Mouse (Mus musculus): ENCODE data around the gene Hif3a. TPM values are rescaled to one million over a fixed set of nuclear protein-coding genes. Genes with fewer than 3 reads are reported as not detected.

The Hif3a gene
- total and polyA plus RNA-seq, 3 experiments = 0.05 to 0.49 (median 0.08) TPM

- peaks cover 43 to 73% of the 10 kb centered on the region in 2 experiments for H3K36me3 ChIP-seq (replicated peaks in 1 of 2; ENCODE audit: control insufficient read depth in 1 of 2, insufficient read depth in 1 of 2, low read length in 1 of 2)
- H3K79me2 ChIP-seq (replicated peaks; ENCODE audit: control insufficient read depth, extremely low read depth, insufficient read depth, poor library complexity, severe bottlenecking) = no peaks in the 10 kb centered on the region
- H3K4me3 ChIP-seq (replicated peaks in 1 of 3; ENCODE audit: low read depth in 2 of 3, low read length in 2 of 3, poor library complexity in 1 of 3) = no peak overlapping the region
- H3K27ac ChIP-seq (ENCODE audit: insufficient read depth, low read depth) = no peak overlapping the region
- peaks cover 0 to 12% of the 10 kb centered on the region in 2 experiments; a peak in 1 of 4 replicates for H3K4me1 ChIP-seq (ENCODE audit: control insufficient read depth in 1 of 2, insufficient read depth in 2 of 2)
- dilution Hi-C loops (cut with MboI; ENCODE audit: extremely low pct_ligation_motif_present, extremely low pct_unique_long_range_greater_than_20kb, low sequenced_read_pairs) = no loop called here
- no peaks in the 10 kb centered on the region for H3K9me3 ChIP-seq (replicated peaks; ENCODE audit: low read length)
- H3K27me3 ChIP-seq (replicated peaks) = no peaks in the 10 kb centered on the region
- DNase-seq (ENCODE audit: extremely low read depth) = peak; percentile 74
- no peak overlapping the region for H3K4me2 ChIP-seq (ENCODE audit: insufficient read depth, low read depth, poor library complexity, severe bottlenecking)
- no peak overlapping the region for H3K9ac ChIP-seq (ENCODE audit: insufficient read depth, low read depth)
- TF ChIP-seq CTCF (conservative IDR thresholded peaks at IDR 0.05 in 1 of 2, IDR thresholded peaks at IDR 0.05 in 1 of 2; ENCODE audit: low read depth in 2 of 2, low read length in 2 of 2) (peak; percentile 71 to 82), SMC3 (IDR thresholded peaks at IDR 0.05; ENCODE audit: low read depth, low read length) (peak; percentile 53), KAT2A (IDR thresholded peaks at IDR 0.05; ENCODE audit: insufficient replicate concordance, low read length) (0 out of 2 replicates have a peak, but pooled peaks have one; percentile 35), MEF2A (IDR thresholded peaks at IDR 0.05; ENCODE audit: borderline replicate concordance, low read depth, low read length) (0 out of 2 replicates have a peak, but pooled peaks have one; percentile 11), TBP (conservative IDR thresholded peaks at IDR 0.05; ENCODE audit: low read depth, low read length) (no peak), TCF12 (IDR thresholded peaks at IDR 0.05; ENCODE audit: low read depth, low read length) (0 out of 2 replicates have a peak, but pooled peaks have one; percentile 10), ZNF384 (IDR thresholded peaks at IDR 0.05; ENCODE audit: low read depth, low read length) (no peak), ELF1 (IDR thresholded peaks at IDR 0.05; ENCODE audit: low read depth, low read length) (no peak), POLR2A (IDR thresholded peaks at IDR 0.05; ENCODE audit: low read depth, low read length) (peak; percentile 30; the same call in 1 of the 2 replicates), ZC3H11A (IDR thresholded peaks at IDR 0.05; ENCODE audit: low read depth, low read length) (0 out of 2 replicates have a peak, but pooled peaks have one; percentile 6), PAX5 (IDR thresholded peaks at IDR 0.05; ENCODE audit: low read length) (no peak), IRF4 (IDR thresholded peaks at IDR 0.05; ENCODE audit: low read depth, low read length) (peak; percentile 8; the same call in 1 of the 2 replicates), USF1 (IDR thresholded peaks at IDR 0.05; ENCODE audit: low read depth, low read length) (no peak), NELFE (IDR thresholded peaks at IDR 0.05; ENCODE audit: low read depth, low read length) (peak; percentile 61), ETS1 (conservative IDR thresholded peaks at IDR 0.05; ENCODE audit: low read depth, low read length) (no peak), GABPA (IDR thresholded peaks at IDR 0.05; ENCODE audit: insufficient replicate concordance, low read depth, low read length) (no peak), BHLHE40 (IDR thresholded peaks at IDR 0.05; ENCODE audit: low read depth, low read length) (0 out of 2 replicates have a peak, but pooled peaks have one; percentile 2), RAD21 (IDR thresholded peaks at IDR 0.05; ENCODE audit: low read depth, low read length) (peak; percentile 68)
- in situ Hi-C loops (cut with MboI; ENCODE audit: low pct_ligation_motif_present, low pct_unique_long_range_greater_than_20kb, low sequenced_read_pairs) = loop anchor here (5.0 kb wide), 1 partner anchor 65 kb away; no protein-coding TSS in a partner anchor
Measured at GRCm38 (mm10) chr7:17002375-17003195, 59.6 kb downstream of the Hif3a start.

DNA sequence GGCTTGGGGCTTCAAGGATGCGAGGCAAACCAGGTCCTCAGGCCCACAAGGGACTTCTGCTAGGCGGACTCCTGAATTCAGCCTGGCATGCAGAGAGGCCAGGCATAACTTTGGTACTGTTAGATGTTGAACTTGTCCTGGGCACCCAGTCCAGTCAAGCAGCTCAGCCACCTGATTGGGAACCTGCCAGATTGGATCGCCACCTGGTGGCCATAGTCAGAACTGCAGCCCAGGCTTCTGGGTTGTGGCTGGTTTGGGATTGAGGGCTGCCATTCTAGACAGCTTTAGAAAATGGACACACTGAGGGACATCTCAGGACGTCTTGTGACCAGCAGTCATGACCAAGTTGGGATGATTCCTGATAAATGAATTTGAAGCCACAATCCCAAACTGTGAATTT is 62.6 kb downstream of the Hif3a start:
- Histone ChIP-seq H3K36me3 (replicated peaks in 1 of 2; ENCODE audit: control insufficient read depth in 1 of 2, insufficient read depth in 1 of 2, low read length in 1 of 2) (peaks cover 13 to 44% of the 10 kb centered on the region in 2 experiments), H3K27me3 (replicated peaks) (no peaks in the 10 kb centered on the region), H3K4me2 (ENCODE audit: insufficient read depth, low read depth, poor library complexity, severe bottlenecking) (no peak overlapping the region), H3K79me2 (replicated peaks; ENCODE audit: control insufficient read depth, extremely low read depth, insufficient read depth, poor library complexity, severe bottlenecking) (no peaks in the 10 kb centered on the region), H3K27ac (ENCODE audit: insufficient read depth, low read depth) (no peak overlapping the region), H3K9ac (ENCODE audit: insufficient read depth, low read depth) (no peak overlapping the region), H3K9me3 (replicated peaks; ENCODE audit: low read length) (no peaks in the 10 kb centered on the region), H3K4me3 (replicated peaks in 1 of 3; ENCODE audit: low read depth in 2 of 3, low read length in 2 of 3, poor library complexity in 1 of 3) (no peak overlapping the region), H3K4me1 (ENCODE audit: control insufficient read depth in 1 of 2, insufficient read depth in 2 of 2) (peaks cover 0 to 12% of the 10 kb centered on the region in 2 experiments; a peak in 1 of 4 replicates)
- in situ Hi-C loops (cut with MboI; ENCODE audit: low pct_ligation_motif_present, low pct_unique_long_range_greater_than_20kb, low sequenced_read_pairs) (loop anchor here (5.0 kb wide), 2 partner anchors 47 to 68 kb away; no protein-coding TSS in a partner anchor), dilution Hi-C loops (cut with MboI; ENCODE audit: extremely low pct_ligation_motif_present, extremely low pct_unique_long_range_greater_than_20kb, low sequenced_read_pairs) (no loop called here)
- TF ChIP-seq POLR2AphosphoS2 (IDR thresholded peaks at IDR 0.05; ENCODE audit: low read depth, low read length) (no peak), SMC3 (IDR thresholded peaks at IDR 0.05; ENCODE audit: low read depth, low read length) (peak; percentile 94), CTCF (conservative IDR thresholded peaks at IDR 0.05 in 1 of 2, IDR thresholded peaks at IDR 0.05 in 1 of 2; ENCODE audit: low read depth in 2 of 2, low read length in 2 of 2) (peak; percentile 96 to 98), RAD21 (IDR thresholded peaks at IDR 0.05; ENCODE audit: low read depth, low read length) (peak; percentile 73), NELFE (IDR thresholded peaks at IDR 0.05; ENCODE audit: low read depth, low read length) (peak; percentile 40; the same call in 1 of the 2 replicates), ZC3H11A (IDR thresholded peaks at IDR 0.05; ENCODE audit: low read depth, low read length) (peak; percentile 52), CHD1 (IDR thresholded peaks at IDR 0.05; ENCODE audit: low read depth, low read length) (no peak), TCF12 (IDR thresholded peaks at IDR 0.05; ENCODE audit: low read depth, low read length) (0 out of 2 replicates have a peak, but pooled peaks have one; percentile 19), BHLHE40 (IDR thresholded peaks at IDR 0.05; ENCODE audit: low read depth, low read length) (no peak)
- DNase-seq (ENCODE audit: extremely low read depth) = peak; percentile 74

Data from CH12.LX (cell line).